Mouse (Mus musculus): ENCODE results near the gene Phf11d. TPM values are rescaled to one million over a fixed set of nuclear protein-coding genes. Genes with fewer than 3 reads are reported as not detected.
"Not testable (repeated sequence)": the region's sequence is repeated elsewhere in the genome, so short reads cannot be mapped to it uniquely, and the experiment has no call there.

Gene Phf11d
- polyA plus RNA-seq, 1 experiment from 2014 or later: 0.19 TPM

- not testable (repeated sequence) for H3K27me3 ChIP-seq; ATAC-seq (ENCODE audit: low FRiP score, low read depth); H3K9ac ChIP-seq (replicated peaks); H3K36me3 ChIP-seq; H3K4me3 ChIP-seq; H3K4me2 ChIP-seq (replicated peaks); H3K4me1 ChIP-seq; H3K27ac ChIP-seq (replicated peaks); H3K9me3 ChIP-seq
- 76% methylated on average over 6 of the region's 6 CpGs for WGBS
Observed at GRCm38 (mm10) chr14:59319970-59320369, 45.3 kb downstream of the Phf11d start.

- not testable (repeated sequence) for H3K9me3 ChIP-seq; H3K4me3 ChIP-seq; H3K36me3 ChIP-seq; H3K27me3 ChIP-seq; ATAC-seq (ENCODE audit: low FRiP score, low read depth); H3K27ac ChIP-seq (replicated peaks); H3K9ac ChIP-seq (replicated peaks); H3K4me2 ChIP-seq (replicated peaks); H3K4me1 ChIP-seq
- 94% methylated on average over 3 of the region's 3 CpGs for WGBS
Observed at GRCm38 (mm10) chr14:59319036-59319435, 46.2 kb downstream of the Phf11d start.

Other genes with a start within 250 kb of the Phf11d start
- gene 1700129C05Rik, start 222.6 kb downstream of the Phf11d start, polyA plus RNA-seq (2016; fragmentation: Nextera tagmentation; extraction: Ambion mirVana): not detected in 2 replicates
- gene Gm5142, start 186.7 kb downstream of the Phf11d start, polyA plus RNA-seq (2016; fragmentation: Nextera tagmentation; extraction: Ambion mirVana): not detected in 2 replicates
- gene Rcbtb1, start 164.3 kb downstream of the Phf11d start, polyA plus RNA-seq (2016; fragmentation: Nextera tagmentation; extraction: Ambion mirVana): 121 and 122 TPM in 2 replicates
- not detected in 2 replicates for gene Gm6904, start 105.3 kb downstream of the Phf11d start, polyA plus RNA-seq (2016; fragmentation: Nextera tagmentation; extraction: Ambion mirVana)
- gene Phf11a, start 67.9 kb downstream of the Phf11d start, polyA plus RNA-seq (2016; fragmentation: Nextera tagmentation; extraction: Ambion mirVana): not detected in 2 replicates
- 0.22 and 0.39 TPM in 2 replicates for gene Phf11b, start 24.1 kb downstream of the Phf11d start, polyA plus RNA-seq (2016; fragmentation: Nextera tagmentation; extraction: Ambion mirVana)
- gene Phf11c, start 29.9 kb upstream of the Phf11d start, polyA plus RNA-seq (2016; fragmentation: Nextera tagmentation; extraction: Ambion mirVana): 0.46 and 0.65 TPM in 2 replicates
- gene Setdb2, start 75.4 kb upstream of the Phf11d start, polyA plus RNA-seq (2016; fragmentation: Nextera tagmentation; extraction: Ambion mirVana): 9.5 and 11.7 TPM in 2 replicates
- gene Cab39l, start 75.5 kb upstream of the Phf11d start, polyA plus RNA-seq (2016; fragmentation: Nextera tagmentation; extraction: Ambion mirVana): 33.2 and 34.0 TPM in 2 replicates
- gene Cdadc1, start 232.5 kb upstream of the Phf11d start, polyA plus RNA-seq (2016; fragmentation: Nextera tagmentation; extraction: Ambion mirVana): 33.1 and 36.0 TPM in 2 replicates

Measured in midbrain, embryonic 12.5 days (tissue).